Mouse (Mus musculus) retina, adult 2 months (tissue): Measurements from ENCODE around the gene Hist1h2bb.
"Not testable (repeated sequence)": the region's sequence is repeated elsewhere in the genome, so short reads cannot be mapped to it uniquely, and the experiment has no call there.

Experiments used
- DNase-seq: peaks from one replicate; pipeline ENCODE4 v3.0.0-alpha.2; 2012; ENCODE audit warnings: low read depth, low spot score

Hist1h2bb gene

GRCm38 (mm10) chr13:23764324-23765171, 18.0 kb downstream of the Hist1h2bb start:
- DNase-seq: no peak

DNA sequence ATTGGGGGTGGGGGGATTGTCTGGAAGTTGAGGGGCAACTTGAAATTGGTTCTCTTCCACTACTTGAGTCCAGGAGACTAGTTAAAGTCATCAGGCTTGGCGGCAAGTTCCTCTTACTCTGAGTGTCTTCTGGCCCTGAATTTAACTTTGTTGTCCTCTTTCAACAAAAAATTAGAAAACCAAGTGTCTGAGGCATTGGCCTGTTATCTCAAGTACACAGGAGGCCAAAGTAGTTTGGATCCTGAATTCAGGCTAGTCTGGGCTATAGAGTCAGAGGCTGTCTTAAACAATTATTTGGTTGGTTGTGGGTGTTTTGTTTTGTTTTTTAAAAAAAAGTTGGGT, 18.6 kb downstream of the Hist1h2bb start:
- DNase-seq: no peak

- DNase-seq: no peak
These were observed 20.2 kb downstream of the Hist1h2bb start for GRCm38 (mm10) chr13:23766772-23767171.

DNA sequence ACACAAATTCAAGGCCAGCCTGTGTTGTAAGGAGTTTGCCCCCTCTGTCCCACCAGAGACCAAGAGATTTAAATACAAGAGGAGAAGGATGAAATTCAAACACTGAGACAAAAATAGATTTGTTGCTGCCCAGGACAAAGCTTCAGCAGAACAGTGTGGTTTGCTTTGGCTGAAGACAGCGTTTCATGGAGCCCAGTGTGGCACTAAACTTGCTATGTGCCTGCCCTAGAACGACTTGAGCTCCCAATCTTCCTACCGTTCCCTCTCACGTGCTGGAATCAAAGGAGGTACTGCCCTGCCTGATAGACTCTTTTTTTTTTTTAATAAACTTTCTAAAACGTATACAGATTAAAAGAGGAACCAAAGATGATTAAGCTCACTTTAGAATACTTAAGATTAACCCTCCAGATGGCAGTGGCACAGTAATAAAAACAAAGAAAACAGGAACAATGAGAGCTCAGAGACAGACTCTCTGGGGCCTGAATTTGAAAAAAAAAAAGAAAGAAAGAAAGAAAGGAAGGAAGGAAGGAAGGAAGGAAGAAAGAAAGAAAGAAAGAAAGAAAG, 22.4 kb downstream of the Hist1h2bb start:
- no peak for DNase-seq

DNA sequence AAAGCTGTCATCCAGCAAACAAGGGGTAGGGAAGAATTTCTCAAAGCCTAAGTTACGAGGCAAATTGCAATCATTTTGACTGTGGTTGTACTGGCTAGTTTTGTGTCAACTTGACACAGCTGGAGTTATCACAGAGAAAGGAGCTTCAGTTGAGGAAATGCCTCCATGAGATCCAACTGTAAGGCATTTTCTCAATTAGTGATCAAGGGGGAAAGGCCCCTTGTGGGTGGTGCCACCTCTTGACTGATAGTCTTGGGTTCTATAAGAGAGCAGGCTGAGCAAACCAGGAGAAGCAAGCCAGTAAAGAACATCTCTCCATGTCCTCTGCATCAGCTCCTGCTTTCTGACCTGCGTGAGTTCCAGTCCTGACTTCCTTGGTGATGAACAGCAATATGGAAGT, 23.1 kb downstream of the Hist1h2bb start, which contains the start of gene Trim38:
Gene Trim38 (plus strand): TSS at position 301 of the 400 bp plus-strand sequence.
- not testable (repeated sequence) for DNase-seq

- DNase-seq: no peak
These were observed 26.2 kb downstream of the Hist1h2bb start for GRCm38 (mm10) chr13:23772561-23773313.

DNA sequence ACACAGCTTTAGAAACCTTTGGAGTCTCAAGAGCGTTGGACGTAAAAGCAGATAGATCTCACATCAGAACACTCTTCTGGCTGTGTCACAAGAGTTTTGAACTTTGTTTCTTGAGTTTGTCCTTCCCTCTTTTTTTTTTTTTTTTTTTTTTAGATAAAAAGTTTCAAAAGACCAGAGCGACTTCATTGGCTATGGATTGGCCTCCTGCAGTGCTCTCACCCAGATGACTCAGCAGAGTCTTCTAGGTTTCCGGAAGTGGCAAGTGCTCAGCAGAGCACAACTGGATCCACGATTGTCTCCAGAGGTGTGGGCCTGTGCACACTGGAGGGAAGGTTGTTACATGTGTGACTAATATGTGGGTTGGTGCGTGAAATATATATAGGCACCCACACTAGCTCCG, 31.8 kb downstream of the Hist1h2bb start:
- no peak for DNase-seq

DNA sequence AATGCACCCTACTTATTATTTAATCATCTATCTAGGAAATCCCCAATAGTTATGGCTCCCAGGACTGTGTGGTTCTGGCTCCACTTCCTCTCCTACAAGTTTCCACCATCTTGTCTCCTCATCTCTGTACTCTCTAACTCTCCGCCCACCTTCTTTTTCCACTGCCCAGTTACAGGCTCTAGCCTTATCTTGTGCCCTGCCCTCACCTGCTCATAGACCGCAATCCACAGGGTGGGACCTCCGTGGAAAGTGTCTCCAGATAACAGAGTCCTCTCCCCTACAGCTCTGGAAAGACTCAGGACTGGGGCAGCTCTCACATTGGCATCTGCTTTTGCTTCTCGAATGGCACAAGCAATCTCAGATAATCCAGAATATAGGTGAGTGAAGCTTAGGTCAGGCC, 32.5 kb downstream of the Hist1h2bb start:
- no peak for DNase-seq

- DNase-seq: peak; percentile 59
These were observed 46.0 kb downstream of the Hist1h2bb start for GRCm38 (mm10) chr13:23792520-23792919.
